Mouse (Mus musculus) liver, postnatal 0 days (tissue): Measurements from ENCODE around the gene Nras.

Experiments used
- CTCF ChIP-seq: sonication (generic); IDR thresholded peaks from 2 replicates; pipeline ENCODE4 v1.5.1; 2016; ENCODE audit warnings: antibody characterized with exemption, low read depth
- EP300 ChIP-seq: IDR thresholded peaks from 2 replicates; pipeline ENCODE4 v1.6.1; 2016; ENCODE audit warnings: antibody characterized with exemption, low read depth, mild to moderate bottlenecking

DNA sequence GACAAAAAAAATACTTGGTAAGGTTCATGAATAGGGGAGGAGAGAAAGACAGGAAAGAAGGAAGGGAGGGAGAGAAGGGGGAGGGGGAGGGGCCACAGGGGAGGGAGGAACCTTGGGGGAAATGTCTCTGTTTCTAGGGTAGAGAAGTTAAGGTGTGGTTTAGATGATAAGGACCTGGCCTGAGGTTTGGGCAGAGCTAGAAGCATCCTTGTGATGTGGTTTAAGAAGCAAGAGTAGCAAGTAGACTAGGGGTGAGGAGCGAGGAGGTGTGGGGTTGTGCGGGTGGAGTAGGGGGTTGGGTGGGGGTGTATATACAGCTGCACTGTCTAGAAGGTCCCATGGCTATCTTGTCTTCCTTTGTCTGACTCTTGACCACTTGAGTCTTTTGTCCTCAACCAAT, 33.7 kb downstream of the Nras start:
- TF ChIP-seq CTCF: no peak
- TF ChIP-seq EP300: no peak
